Mouse (Mus musculus) left cerebral cortex, adult 8-10 months (tissue): ENCODE data around the gene Wwox. TPM values are rescaled to one million over a fixed set of nuclear protein-coding genes. Genes with fewer than 3 reads are reported as not detected.
"Not testable (repeated sequence)": the region's sequence is repeated elsewhere in the genome, so short reads cannot be mapped to it uniquely, and the experiment has no call there.

Experiments
- DNase-seq, 2 experiments: peaks; one replicate each; pipeline ENCODE4 v3.0.0; 2022; ENCODE audit warnings: low spot score in 2 of 2
- total RNA-seq, 4 experiments: library from RNA; stranded (reverse); gene quantifications; 2 replicates each; pipeline ENCODE4 v1.2.4; 2022

Gene Wwox
- total RNA-seq, 4 experiments from 2014 or later: 18.8 to 21.0 (median 19.8) TPM

- DNase-seq: no peak
These were observed 354.2 kb downstream of the Wwox start for GRCm38 (mm10) chr8:114793682-114794081.

- DNase-seq: no peak
These were observed 362.1 kb downstream of the Wwox start for GRCm38 (mm10) chr8:114801428-114802134.

- DNase-seq: no peak
These were observed 363.7 kb downstream of the Wwox start for GRCm38 (mm10) chr8:114803113-114803512.

- DNase-seq: no peak
These were observed 367.5 kb downstream of the Wwox start for GRCm38 (mm10) chr8:114806826-114807420.

GRCm38 (mm10) chr8:114807676-114808426 is 368.4 kb downstream of the Wwox start:
- DNase-seq: no peak

- no peak for DNase-seq
These were observed 371.0 kb downstream of the Wwox start for GRCm38 (mm10) chr8:114810470-114810869.

- DNase-seq: no peak
These were observed 374.4 kb downstream of the Wwox start for GRCm38 (mm10) chr8:114813830-114814229.

- no peak for DNase-seq
These were observed 375.6 kb downstream of the Wwox start for GRCm38 (mm10) chr8:114814769-114815736.

GRCm38 (mm10) chr8:114816343-114816742 is 376.9 kb downstream of the Wwox start:
- DNase-seq: no peak

GRCm38 (mm10) chr8:114816949-114817348 is 377.5 kb downstream of the Wwox start:
- no peak for DNase-seq

- DNase-seq: no peak
These were observed 382.1 kb downstream of the Wwox start for GRCm38 (mm10) chr8:114821543-114821942.

GRCm38 (mm10) chr8:114825460-114825859 is 386.0 kb downstream of the Wwox start:
- DNase-seq: no peak

- no peak for DNase-seq
These were observed 387.5 kb downstream of the Wwox start for GRCm38 (mm10) chr8:114826991-114827390.

GRCm38 (mm10) chr8:114827810-114828209 is 388.4 kb downstream of the Wwox start:
- not testable (repeated sequence) for DNase-seq

GRCm38 (mm10) chr8:114831595-114831994 is 392.1 kb downstream of the Wwox start:
- no peak for DNase-seq

GRCm38 (mm10) chr8:114832251-114832774 is 392.9 kb downstream of the Wwox start:
- no peak for DNase-seq

- DNase-seq: no peak
These were observed 395.3 kb downstream of the Wwox start for GRCm38 (mm10) chr8:114834730-114835129.

GRCm38 (mm10) chr8:114839998-114840397 is 400.5 kb downstream of the Wwox start:
- no peak for DNase-seq

- DNase-seq: no peak
These were observed 408.2 kb downstream of the Wwox start for GRCm38 (mm10) chr8:114847666-114848065.

GRCm38 (mm10) chr8:114849461-114849860 is 410.0 kb downstream of the Wwox start:
- no peak for DNase-seq
